Mouse (Mus musculus) cerebellum, postnatal 10 days (tissue): ENCODE measurements around the gene Dolk.

Source experiments
- DNase-seq, 2 experiments: peaks; one replicate each; pipeline ENCODE4 v3.0.0; 2021; ENCODE audit warnings: mixed read lengths in 2 of 2

Gene Dolk

GRCm38 (mm10) chr2:30286192-30287026 lies at the start of gene Dolk, which contains the start of gene Nup188:
Gene Dolk, minus strand, starts transcription at chr2:30286334.
Gene Nup188, plus strand, starts transcription at chr2:30286397.
- DNase-seq = peak; percentile 100

GRCm38 (mm10) chr2:30335324-30335723 lies 49.2 kb upstream of the Dolk start:
- no peak for DNase-seq

- no peak for DNase-seq
Measured at GRCm38 (mm10) chr2:30328791-30329190, 42.7 kb upstream of the Dolk start.

- peak in 1 of 2 experiments; percentile 31 for DNase-seq
Measured at GRCm38 (mm10) chr2:30327276-30327675, 41.1 kb upstream of the Dolk start.

- no peak for DNase-seq
Measured at GRCm38 (mm10) chr2:30325296-30325695, 39.2 kb upstream of the Dolk start.

GRCm38 (mm10) chr2:30323111-30323510 lies 37.0 kb upstream of the Dolk start:
- DNase-seq = no peak

- no peak for DNase-seq
Measured at GRCm38 (mm10) chr2:30319260-30319659, 33.1 kb upstream of the Dolk start.

- no peak for DNase-seq
Measured at GRCm38 (mm10) chr2:30316955-30317354, 30.8 kb upstream of the Dolk start.

GRCm38 (mm10) chr2:30316136-30316535 lies 30.0 kb upstream of the Dolk start:
- DNase-seq = no peak

GRCm38 (mm10) chr2:30311481-30311880 lies 25.3 kb upstream of the Dolk start:
- no peak for DNase-seq

- no peak for DNase-seq
Measured at GRCm38 (mm10) chr2:30309351-30309750, 23.2 kb upstream of the Dolk start.

GRCm38 (mm10) chr2:30306087-30306486 lies 20.0 kb upstream of the Dolk start:
- no peak for DNase-seq

GRCm38 (mm10) chr2:30299966-30300365 lies 13.8 kb upstream of the Dolk start:
- no peak for DNase-seq

- peak in 1 of 2 experiments; percentile 16 for DNase-seq
Measured at GRCm38 (mm10) chr2:30299525-30299924, 13.4 kb upstream of the Dolk start.

GRCm38 (mm10) chr2:30287027-30287373 lies 866 bp upstream of the Dolk start:
- peak; percentile 38 to 50 for DNase-seq

- DNase-seq = no peak
Measured at GRCm38 (mm10) chr2:30285416-30286181, 535 bp downstream of the Dolk start.

- no peak for DNase-seq
Measured at GRCm38 (mm10) chr2:30285004-30285403, 1.1 kb downstream of the Dolk start.

GRCm38 (mm10) chr2:30283193-30283592 lies 2.9 kb downstream of the Dolk start:
- no peak for DNase-seq

GRCm38 (mm10) chr2:30281651-30282050 lies 4.5 kb downstream of the Dolk start:
- DNase-seq = no peak

GRCm38 (mm10) chr2:30280743-30281142 lies 5.4 kb downstream of the Dolk start, which contains the start of gene Gm28038:
Gene Gm28038, plus strand, starts transcription at chr2:30281043.
- DNase-seq = no peak

- peak; percentile 82 to 86 for DNase-seq
Measured at GRCm38 (mm10) chr2:30270134-30270533, 16.0 kb downstream of the Dolk start.

GRCm38 (mm10) chr2:30269241-30269990 lies 16.7 kb downstream of the Dolk start:
- no peak for DNase-seq

- no peak for DNase-seq
Measured at GRCm38 (mm10) chr2:30268371-30268770, 17.8 kb downstream of the Dolk start.
